18 mouse cellular contexts compared by ENCODE assay signal in the genomic region with DNA sequence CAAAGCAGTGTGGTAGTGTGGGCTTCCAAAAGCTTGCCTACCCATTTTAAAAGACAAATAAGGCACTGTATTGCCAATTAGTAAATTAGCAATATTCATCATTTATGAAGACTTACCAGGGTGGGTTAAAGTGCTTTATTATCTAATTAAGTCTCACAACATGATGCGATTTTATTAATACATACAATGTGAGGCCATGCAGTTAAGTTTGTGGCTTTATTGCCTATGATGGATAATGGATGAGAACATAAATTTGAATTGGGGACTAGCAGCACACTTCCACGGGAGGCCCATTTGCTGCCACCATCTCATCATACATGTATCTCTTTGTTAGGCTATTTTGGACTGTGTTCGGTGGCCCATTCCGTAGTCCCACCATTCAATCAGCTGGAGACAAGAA.
"Had no signal": no experiment of that assay in that cellular context is flagged by ENCODE, and none has a peak within 500 bp of the region (broad histone marks: within the 10 kb centered on the region; RNA-seq: fewer than 3 reads in every experiment).

No protein-coding gene starts in this region.

- DNase-seq: liver, postnatal 0 days; lung, adult 2 months; lung, postnatal 14 days; lung, postnatal 36 days; right cerebral cortex, postnatal 14 days; thymus, adult 2 months; thymus, postnatal 25 days; thymus, postnatal 4 days had no signal

- ATAC-seq: liver, postnatal 0 days; lung, postnatal 0 days; midbrain, embryonic 15.5 days had no signal

- H3K4me3 ChIP-seq: liver, embryonic 15.5 days; lung, embryonic 15.5 days; megakaryocyte, embryonic 14.5 days; midbrain, embryonic 13.5 days; midbrain, embryonic 15.5 days; stomach, embryonic 15.5 days had no signal

- H3K4me1 ChIP-seq: liver, embryonic 15.5 days; lung, embryonic 15.5 days; megakaryocyte, embryonic 14.5 days; midbrain, embryonic 15.5 days; stomach, embryonic 15.5 days had no signal

- H3K4me2 ChIP-seq: liver, embryonic 15.5 days; lung, embryonic 15.5 days; midbrain, embryonic 11.5 days; midbrain, embryonic 13.5 days; midbrain, embryonic 15.5 days; stomach, embryonic 15.5 days had no signal

- H3K36me3 ChIP-seq: liver, embryonic 15.5 days; lung, embryonic 15.5 days; midbrain, embryonic 13.5 days; midbrain, embryonic 15.5 days; stomach, embryonic 15.5 days had no signal

- H3K27ac ChIP-seq: liver, embryonic 15.5 days; lung, embryonic 15.5 days; macrophage; midbrain, embryonic 13.5 days; midbrain, embryonic 15.5 days; stomach, embryonic 15.5 days; stomach, postnatal 0 days had no signal

- H3K9me3 ChIP-seq: liver, embryonic 15.5 days; lung, embryonic 15.5 days; midbrain, embryonic 13.5 days; midbrain, embryonic 15.5 days; stomach, embryonic 15.5 days had no signal

- H3K27me3 ChIP-seq: liver, embryonic 15.5 days; lung, embryonic 15.5 days; megakaryocyte, embryonic 14.5 days; stomach, embryonic 15.5 days had no signal

- H3K9ac ChIP-seq: liver, embryonic 15.5 days; liver, postnatal 0 days; lung, embryonic 15.5 days; midbrain, embryonic 13.5 days; midbrain, embryonic 15.5 days; stomach, embryonic 15.5 days had no signal
